Mouse (Mus musculus) forebrain, embryonic 15.5 days (tissue): ENCODE data around the gene Phtf2. TPM values are rescaled to one million over a fixed set of nuclear protein-coding genes. Genes with fewer than 3 reads are reported as not detected.
A peak's percentile ranks its signal among the peaks of the same experiment; 100 is the strongest.

ENCODE experiments used
- ATAC-seq: fragments of 200-750 bp; cut with Nextera tagmentation; replicated peaks from 2 replicates; pipeline ENCODE4 v1.8.0; 2017; ENCODE audit warnings: mild to moderate bottlenecking, moderate TSS enrichment, moderate library complexity
- H3K27ac ChIP-seq: fragments of 300-500 bp; sonication (generic); replicated peaks from 2 replicates; pipeline ENCODE4 v1.5.1; 2015; ENCODE audit warnings: mild to moderate bottlenecking, inconsistent platforms
- H3K27me3 ChIP-seq: fragments of 300-500 bp; sonication (generic); 2 replicates; pipeline ENCODE4 v1.6.1; 2015; ENCODE audit warnings: inconsistent platforms
- H3K36me3 ChIP-seq: fragments of 300-500 bp; sonication (generic); 2 replicates; pipeline ENCODE4 v1.6.1; 2015; ENCODE audit warnings: mild to moderate bottlenecking, inconsistent platforms
- H3K4me1 ChIP-seq: fragments of 300-500 bp; sonication (generic); 2 replicates; pipeline ENCODE4 v1.6.1; 2015; ENCODE audit warnings: inconsistent platforms
- H3K4me2 ChIP-seq: fragments of 300-500 bp; sonication (generic); replicated peaks from 2 replicates; pipeline ENCODE4 v1.6.1; 2015; ENCODE audit warnings: mild to moderate bottlenecking, inconsistent platforms
- H3K4me3 ChIP-seq: fragments of 300-500 bp; sonication (generic); 2 replicates; pipeline ENCODE4 v1.5.1; 2015; ENCODE audit warnings: mild to moderate bottlenecking, inconsistent platforms
- H3K9ac ChIP-seq: fragments of 300-500 bp; sonication (generic); replicated peaks from 2 replicates; pipeline ENCODE4 v1.6.1; 2015; ENCODE audit warnings: mild to moderate bottlenecking, inconsistent platforms
- H3K9me3 ChIP-seq: fragments of 300-500 bp; sonication (generic); 2 replicates; pipeline ENCODE4 v1.6.1; 2016; ENCODE audit warnings: inconsistent platforms
- WGBS: fragments of 180-500 bp; shearing (Covaris S2); methylation state at CpG from one replicate; pipeline ENCODE4 v1.1.7; 2015; ENCODE audit warnings: mixed read lengths; 5-methylcytosine and 5-hydroxymethylcytosine counted together
- polyA plus RNA-seq: library from polyadenylated mRNA; unstranded; fragments of >200 nt; fragmentation: Nextera tagmentation; extraction: Ambion mirVana; gene quantifications from 2 replicates; pipeline ENCODE4 v1.2.1, GENCODE M21; 2015

The Phtf2 gene
- polyA plus RNA-seq, 1 experiment from 2014 or later, result 24.4 TPM

DNA sequence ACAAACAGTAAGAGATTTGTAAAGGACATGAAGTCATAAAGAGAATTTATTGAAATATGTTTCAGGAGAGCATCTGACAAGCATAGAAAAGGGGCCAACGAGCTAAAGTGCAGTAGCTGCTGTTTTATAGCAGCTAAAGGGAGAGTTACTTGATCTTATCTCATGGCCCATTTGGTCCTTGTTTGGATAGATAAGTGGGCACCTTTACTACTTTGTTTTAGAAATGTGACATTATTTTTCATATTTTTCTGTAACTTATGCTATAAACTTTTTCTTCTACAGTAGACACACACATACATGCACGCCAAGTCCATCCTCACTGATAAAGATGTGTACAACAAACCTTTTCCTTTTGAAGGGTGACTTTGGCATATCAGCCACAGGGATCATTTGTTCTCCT lies 23.5 kb upstream of the Phtf2 start:
- Histone ChIP-seq H3K27me3 (no peaks in the 10 kb centered on the region), H3K9ac (no peak overlapping the region), H3K36me3 (peaks cover 20% of the 10 kb centered on the region; the same call in 1 of the 2 replicates), H3K4me3 (no peak overlapping the region), H3K4me2 (no peak overlapping the region), H3K27ac (no peak overlapping the region), H3K9me3 (no peaks in the 10 kb centered on the region), H3K4me1 (no peaks in the 10 kb centered on the region)
- 96% methylated on average over 2 of the region's 2 CpGs for WGBS
- ATAC-seq, result no peak

DNA sequence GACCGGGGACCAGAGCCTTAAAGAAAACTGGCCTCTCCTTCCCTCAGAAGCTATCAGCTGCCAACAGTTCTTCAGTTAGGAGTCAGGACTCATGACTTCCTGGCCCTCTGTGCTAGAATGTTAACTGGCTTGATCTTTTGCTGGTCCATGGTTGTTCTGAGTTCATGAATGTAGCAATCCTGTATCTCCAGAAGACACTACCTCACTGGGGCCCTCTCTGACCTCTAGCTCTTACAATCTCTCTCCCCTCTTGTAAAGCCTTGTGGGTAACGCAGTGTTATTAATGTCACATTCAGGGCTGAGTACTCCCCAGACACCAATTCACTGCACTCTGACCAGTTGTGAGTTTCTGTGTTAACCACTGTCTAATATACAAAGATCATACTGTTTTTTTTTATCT lies 22.7 kb upstream of the Phtf2 start:
- Histone ChIP-seq H3K27me3 (no peaks in the 10 kb centered on the region), H3K4me2 (no peak overlapping the region), H3K9ac (no peak overlapping the region), H3K4me3 (no peak overlapping the region), H3K9me3 (no peaks in the 10 kb centered on the region), H3K36me3 (peaks cover 24% of the 10 kb centered on the region; the same call in 1 of the 2 replicates), H3K4me1 (no peaks in the 10 kb centered on the region), H3K27ac (no peak overlapping the region)
- WGBS, result 94% methylated on average over 2 of the region's 2 CpGs
- ATAC-seq, result no peak

DNA sequence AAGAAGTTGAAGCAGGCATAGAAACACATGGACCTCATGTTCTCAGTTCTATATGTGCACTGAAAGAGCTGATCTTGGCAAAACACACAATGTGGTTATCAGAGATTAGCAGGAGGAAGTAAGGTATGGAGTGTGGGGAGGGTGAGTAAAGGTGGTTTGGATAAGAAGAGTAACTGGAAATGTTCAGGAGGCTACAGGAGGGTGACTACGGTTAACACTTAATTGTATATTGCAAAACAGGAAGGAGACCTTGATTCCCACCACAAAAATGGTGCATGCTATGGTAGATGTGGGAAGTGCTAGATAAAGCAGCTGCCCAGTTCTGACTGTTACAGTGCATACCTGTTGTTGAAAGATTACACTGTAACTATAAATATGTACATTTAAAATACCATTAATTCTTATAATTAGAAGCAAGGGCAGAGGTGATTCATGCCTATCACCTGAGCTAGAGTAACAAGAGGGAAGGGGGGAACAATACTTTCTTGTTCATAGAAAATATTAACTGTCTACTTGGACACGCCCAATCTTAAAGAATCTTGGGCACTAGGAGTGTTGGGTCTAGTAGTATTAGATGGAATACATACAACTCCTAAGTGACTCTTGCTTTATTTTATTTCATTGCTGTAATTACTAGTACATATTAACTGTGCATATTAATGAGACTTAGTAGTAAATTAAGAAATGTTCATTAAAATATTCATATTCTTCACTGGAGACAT lies 15.7 kb upstream of the Phtf2 start:
- Histone ChIP-seq H3K27me3 (no peaks in the 10 kb centered on the region), H3K9me3 (no peaks in the 10 kb centered on the region), H3K4me1 (no peaks in the 10 kb centered on the region), H3K36me3 (peaks cover 28% of the 10 kb centered on the region), H3K4me3 (no peak overlapping the region), H3K9ac (no peak overlapping the region), H3K27ac (no peak overlapping the region), H3K4me2 (no peak overlapping the region)
- 94% methylated on average over 2 of the region's 2 CpGs for WGBS
- no peak for ATAC-seq

DNA sequence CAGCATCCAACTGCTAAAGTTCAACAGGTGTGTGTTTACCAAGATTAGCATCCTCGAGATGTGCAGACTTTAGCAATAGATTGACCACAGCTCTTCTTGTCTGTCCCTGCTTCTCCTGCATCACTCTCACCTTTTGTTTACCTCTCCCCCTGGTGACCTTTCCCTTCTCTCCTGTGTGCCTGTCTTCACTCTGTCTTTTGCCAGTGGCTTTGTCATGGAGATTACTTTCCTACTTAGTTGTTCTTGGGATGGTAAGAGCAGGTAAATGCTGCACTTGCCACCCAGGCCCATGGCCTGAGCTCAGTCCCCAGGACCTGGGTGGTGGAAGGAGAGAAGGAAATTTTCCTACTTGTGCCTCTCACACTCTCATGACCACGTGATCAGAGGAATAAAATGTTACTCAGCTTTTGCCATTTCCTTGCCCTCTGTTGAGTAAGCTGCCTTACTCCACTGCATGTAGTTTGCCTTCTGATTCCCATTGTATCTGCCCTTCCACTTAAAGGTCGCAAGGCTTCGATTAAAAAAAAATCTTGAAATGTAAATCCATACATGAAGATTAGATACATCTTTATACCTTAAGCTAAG lies 2.2 kb upstream of the Phtf2 start:
- ATAC-seq, result no peak
- Histone ChIP-seq H3K9ac (no peak overlapping the region), H3K36me3 (no peaks in the 10 kb centered on the region), H3K4me2 (peak overlapping the region; percentile 57; the same call in 1 of the 2 replicates), H3K4me1 (peaks cover 24% of the 10 kb centered on the region), H3K4me3 (peak overlapping the region; percentile 94; the same call in 1 of the 2 replicates), H3K27ac (no peak overlapping the region), H3K27me3 (no peaks in the 10 kb centered on the region), H3K9me3 (no peaks in the 10 kb centered on the region)
- 83% methylated on average over 4 of the region's 4 CpGs for WGBS

DNA sequence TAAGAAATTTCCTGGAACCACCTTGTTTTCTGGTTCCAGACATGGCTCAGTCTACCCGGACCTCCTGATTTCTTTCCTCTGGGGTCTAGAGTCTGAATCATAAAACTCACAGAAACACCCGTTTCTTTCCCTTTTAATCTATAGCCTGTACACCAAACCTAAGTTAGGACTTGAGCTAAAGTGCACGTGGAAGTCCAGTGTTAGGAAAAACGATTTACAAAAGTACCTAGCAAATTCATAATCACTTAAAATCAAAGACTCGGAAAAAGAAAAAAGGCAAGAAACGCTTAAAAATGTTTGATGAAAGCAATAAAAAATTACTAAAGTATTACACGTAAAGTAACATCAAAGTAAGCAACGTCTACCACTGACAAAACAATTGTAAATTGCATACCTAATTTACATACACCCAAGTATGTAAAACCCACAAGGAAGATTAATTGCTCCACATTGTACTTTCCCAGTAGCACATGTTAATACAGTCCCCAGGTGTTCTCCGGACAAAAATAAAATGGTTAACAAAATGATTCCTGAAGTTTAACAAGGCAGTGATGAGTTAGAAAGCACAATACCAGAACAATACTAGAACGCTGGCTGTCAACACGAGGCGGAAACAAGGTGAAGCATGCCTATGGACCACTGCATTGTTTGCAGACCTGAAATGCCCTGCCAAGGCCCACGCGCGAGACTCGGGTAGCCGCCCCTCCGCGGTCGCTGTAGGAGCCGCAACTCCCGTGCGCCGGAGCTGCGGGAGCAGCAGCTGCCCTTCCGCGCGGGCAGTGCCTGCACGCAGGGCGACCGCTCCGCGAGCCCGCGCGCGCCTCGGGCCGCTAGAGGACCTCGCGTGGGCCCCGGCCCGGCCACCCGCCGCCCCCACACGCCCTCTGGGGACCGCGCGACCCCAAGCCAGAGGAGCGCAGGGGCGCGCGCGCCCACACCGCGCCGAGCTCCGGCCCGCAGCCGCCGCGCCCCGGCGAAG lies 838 bp downstream of the Phtf2 start:
- 1% methylated on average over 60 of the region's 64 CpGs for WGBS
- ATAC-seq, result no peak
- peaks cover 24% of the 10 kb centered on the region for H3K4me1 ChIP-seq

DNA sequence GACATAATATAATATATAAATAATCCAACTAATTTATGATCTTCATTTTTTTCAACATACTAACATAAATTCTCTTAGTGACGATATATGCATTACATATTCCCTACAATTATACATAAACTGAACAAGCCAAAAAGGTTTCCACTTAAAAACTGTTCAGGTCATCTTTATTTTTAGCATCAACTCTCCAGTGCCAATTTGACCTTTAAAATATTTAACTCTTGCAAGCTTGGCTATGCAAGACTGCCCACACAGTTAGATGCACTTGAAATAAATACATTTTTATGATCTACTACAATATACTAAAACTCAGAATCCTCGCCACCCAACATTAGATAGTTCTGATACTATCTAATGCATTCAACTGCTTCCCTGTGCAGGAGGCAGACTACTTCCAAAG lies 1.5 kb downstream of the Phtf2 start:
- Histone ChIP-seq H3K36me3 (no peaks in the 10 kb centered on the region), H3K27ac (no peak overlapping the region), H3K27me3 (no peaks in the 10 kb centered on the region), H3K9ac (no peak overlapping the region), H3K4me2 (peak overlapping the region; percentile 53), H3K4me1 (peaks cover 24% of the 10 kb centered on the region), H3K4me3 (peak overlapping the region; percentile 94), H3K9me3 (no peaks in the 10 kb centered on the region)
- no peak for ATAC-seq
- 70% methylated on average over 2 of the region's 2 CpGs for WGBS

More for the DNA sequence above, 838 bp downstream of the Phtf2 start:
- Histone ChIP-seq H3K4me2 (peak overlapping the region; percentile 53), H3K4me3 (peak overlapping the region; percentile 94), H3K27me3 (no peaks in the 10 kb centered on the region), H3K9ac (peak overlapping the region; percentile 76), H3K27ac (peak overlapping the region; percentile 93), H3K9me3 (no peaks in the 10 kb centered on the region), H3K36me3 (no peaks in the 10 kb centered on the region)

DNA sequence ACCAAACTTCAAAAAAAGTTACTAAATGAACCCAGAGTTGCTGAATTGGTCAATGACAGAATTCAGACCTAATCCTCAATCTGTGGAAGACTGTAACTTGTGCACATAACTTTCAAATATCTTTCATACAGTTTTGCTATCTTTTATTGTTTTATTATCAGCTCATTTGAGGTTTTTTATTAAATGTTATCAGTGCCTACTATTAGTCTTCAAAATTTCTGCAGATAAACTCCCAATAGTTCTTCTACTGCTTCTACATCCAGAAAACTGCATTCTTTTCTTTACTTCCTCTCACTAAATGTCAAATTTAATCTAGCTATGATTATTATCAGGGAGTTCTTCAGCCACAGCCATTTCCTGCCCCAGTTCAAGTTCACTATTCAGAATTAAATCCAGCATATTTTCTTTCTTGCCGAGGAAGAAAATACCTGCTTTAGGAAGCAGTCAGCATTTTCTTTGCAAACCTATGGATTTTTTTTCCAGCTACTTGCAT lies 4.9 kb downstream of the Phtf2 start:
- Histone ChIP-seq H3K36me3 (no peaks in the 10 kb centered on the region), H3K27ac (no peak overlapping the region), H3K9me3 (no peaks in the 10 kb centered on the region), H3K4me3 (no peak overlapping the region), H3K4me1 (peaks cover 5% of the 10 kb centered on the region), H3K9ac (no peak overlapping the region), H3K27me3 (no peaks in the 10 kb centered on the region), H3K4me2 (no peak overlapping the region)
- WGBS, result 92% methylated on average over 1 of the region's 1 CpGs
- ATAC-seq, result no peak

DNA sequence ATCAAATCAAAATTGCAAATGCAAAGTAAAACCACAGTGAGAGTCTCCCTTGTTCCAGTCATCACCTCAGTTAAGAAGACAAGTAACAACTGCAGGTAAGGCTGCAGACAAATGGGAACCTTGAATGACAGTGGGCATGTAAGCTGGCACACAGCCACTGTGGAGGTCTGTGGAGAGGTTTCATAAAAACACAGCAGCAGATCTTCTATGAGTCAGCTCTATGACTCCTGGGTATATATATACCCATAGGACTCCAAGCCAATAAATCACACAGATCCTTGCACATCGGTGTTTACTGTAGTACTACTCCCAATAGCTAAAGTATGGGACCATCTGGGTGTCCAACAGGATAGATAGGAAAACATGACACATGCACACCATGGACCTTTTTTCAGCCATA lies 8.8 kb downstream of the Phtf2 start:
- Histone ChIP-seq H3K9me3 (no peaks in the 10 kb centered on the region), H3K9ac (no peak overlapping the region), H3K4me1 (no peaks in the 10 kb centered on the region), H3K27ac (no peak overlapping the region), H3K4me3 (no peak overlapping the region), H3K4me2 (no peak overlapping the region), H3K27me3 (no peaks in the 10 kb centered on the region), H3K36me3 (no peaks in the 10 kb centered on the region)
- no peak for ATAC-seq
- WGBS, result 93% methylated on average over 1 of the region's 1 CpGs

DNA sequence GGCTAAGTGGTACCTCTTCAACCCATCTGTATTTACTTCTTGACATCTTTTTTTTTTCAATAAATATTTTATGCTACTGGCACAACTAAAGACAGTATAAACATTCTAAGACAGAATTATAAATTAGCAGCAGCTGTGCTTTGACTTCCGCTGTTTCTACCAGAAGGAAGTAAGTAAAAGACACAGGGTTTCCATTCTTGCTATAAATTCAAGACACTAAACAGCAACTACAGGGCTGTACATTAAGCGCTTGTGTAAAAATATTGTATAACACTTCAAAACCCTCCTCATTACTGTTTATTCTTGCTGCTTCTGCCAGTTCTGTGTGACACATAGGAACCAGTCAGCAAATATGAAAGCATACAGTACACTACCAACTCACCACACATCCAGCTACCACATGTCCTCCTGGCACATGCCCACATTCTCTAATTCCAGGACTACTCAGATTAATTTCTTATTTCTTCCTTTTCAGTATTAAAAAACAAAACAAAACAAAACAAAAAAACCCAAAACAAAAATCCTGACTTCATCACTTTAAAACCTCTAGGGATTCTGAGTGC lies 16.6 kb downstream of the Phtf2 start:
- Histone ChIP-seq H3K36me3 (no peaks in the 10 kb centered on the region), H3K4me3 (no peak overlapping the region), H3K27me3 (no peaks in the 10 kb centered on the region), H3K4me2 (no peak overlapping the region), H3K9ac (no peak overlapping the region), H3K9me3 (no peaks in the 10 kb centered on the region), H3K4me1 (peaks cover 6% of the 10 kb centered on the region; the same call in 1 of the 2 replicates), H3K27ac (no peak overlapping the region)
- ATAC-seq, result no peak
- 79% methylated on average over 2 of the region's 2 CpGs for WGBS

DNA sequence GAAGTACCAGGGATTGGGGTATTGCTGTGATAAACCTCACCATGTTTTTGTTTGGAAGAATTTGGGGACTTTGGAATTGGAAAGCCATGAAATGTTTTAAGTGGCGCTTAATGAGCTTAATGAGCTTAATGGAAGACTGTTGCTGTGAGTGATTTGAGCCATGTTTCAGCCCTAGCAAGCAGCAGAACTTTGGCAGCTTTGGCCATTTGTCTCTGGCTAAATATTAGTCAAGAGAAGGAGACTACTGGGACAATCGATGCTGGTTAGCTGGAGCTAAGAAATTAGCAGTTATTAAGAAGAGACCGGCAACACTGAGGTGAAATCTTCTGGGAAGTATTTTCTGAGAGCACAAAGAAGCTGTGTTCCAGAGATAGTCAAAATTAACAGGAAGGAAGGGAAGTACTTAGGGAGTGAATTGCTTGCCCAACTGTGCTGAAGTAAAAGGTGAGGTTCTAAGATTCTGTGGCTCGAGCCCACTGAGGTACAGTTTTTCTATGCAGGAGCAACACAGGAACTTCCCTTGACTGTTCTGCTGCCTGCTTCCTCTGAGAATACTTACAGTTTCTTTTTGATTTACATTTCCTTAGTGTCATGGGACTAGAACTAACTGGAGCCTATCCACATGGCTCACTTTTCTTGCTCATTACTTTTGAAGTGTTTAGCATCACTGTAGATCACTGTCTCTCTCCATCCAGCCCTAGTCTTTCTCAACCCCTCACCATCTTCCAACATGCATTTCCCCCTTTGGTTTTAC lies 17.5 kb downstream of the Phtf2 start:
- no peaks in the 10 kb centered on the region for H3K36me3 ChIP-seq
- no peak overlapping the region for H3K4me2 ChIP-seq
- H3K9me3 ChIP-seq, result no peaks in the 10 kb centered on the region
- H3K27me3 ChIP-seq, result no peaks in the 10 kb centered on the region
- peaks cover 6% of the 10 kb centered on the region; the same call in 1 of the 2 replicates for H3K4me1 ChIP-seq
- H3K4me3 ChIP-seq, result no peak overlapping the region
- no peak overlapping the region for H3K9ac ChIP-seq
- 71% methylated on average over 4 of the region's 4 CpGs for WGBS
- no peak overlapping the region for H3K27ac ChIP-seq
- ATAC-seq, result no peak

DNA sequence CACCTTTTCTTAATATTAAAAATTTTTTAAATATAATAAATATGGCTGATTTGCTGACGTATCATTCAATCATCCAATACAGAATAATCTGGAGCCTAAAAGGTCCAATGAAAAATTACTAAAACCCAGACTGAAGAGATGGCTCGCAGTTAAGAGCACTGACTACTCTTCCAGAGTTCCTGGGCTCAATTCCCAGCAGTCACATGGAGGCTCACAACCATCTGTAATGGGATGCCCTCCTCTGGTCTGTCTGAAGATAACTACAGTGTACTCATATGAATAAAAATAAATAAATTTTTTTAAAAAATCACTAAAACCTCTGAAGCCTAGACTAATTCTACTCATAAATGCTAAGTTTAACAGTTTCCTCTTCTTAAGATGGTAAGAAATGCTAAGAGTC lies 20.0 kb downstream of the Phtf2 start:
- peaks cover 6% of the 10 kb centered on the region; the same call in 1 of the 2 replicates for H3K4me1 ChIP-seq
- no peaks in the 10 kb centered on the region for H3K27me3 ChIP-seq
- no peak overlapping the region for H3K27ac ChIP-seq
- WGBS, result 90% methylated on average over 2 of the region's 2 CpGs
- no peaks in the 10 kb centered on the region for H3K36me3 ChIP-seq
- ATAC-seq, result no peak
- no peak overlapping the region for H3K4me3 ChIP-seq
- H3K9me3 ChIP-seq, result no peaks in the 10 kb centered on the region
- no peak overlapping the region for H3K4me2 ChIP-seq
- no peak overlapping the region for H3K9ac ChIP-seq
